Mouse (Mus musculus): Measurements from ENCODE around the gene Aldh16a1. TPM values are rescaled to one million over a fixed set of nuclear protein-coding genes. Genes with fewer than 3 reads are reported as not detected.
A peak's percentile ranks its signal among the peaks of the same experiment; 100 is the strongest.
"Not testable (repeated sequence)": the region's sequence is repeated elsewhere in the genome, so short reads cannot be mapped to it uniquely, and the experiment has no call there.

Aldh16a1 gene
- polyA plus RNA-seq, 1 experiment from 2014 or later: 65.3 TPM

DNA sequence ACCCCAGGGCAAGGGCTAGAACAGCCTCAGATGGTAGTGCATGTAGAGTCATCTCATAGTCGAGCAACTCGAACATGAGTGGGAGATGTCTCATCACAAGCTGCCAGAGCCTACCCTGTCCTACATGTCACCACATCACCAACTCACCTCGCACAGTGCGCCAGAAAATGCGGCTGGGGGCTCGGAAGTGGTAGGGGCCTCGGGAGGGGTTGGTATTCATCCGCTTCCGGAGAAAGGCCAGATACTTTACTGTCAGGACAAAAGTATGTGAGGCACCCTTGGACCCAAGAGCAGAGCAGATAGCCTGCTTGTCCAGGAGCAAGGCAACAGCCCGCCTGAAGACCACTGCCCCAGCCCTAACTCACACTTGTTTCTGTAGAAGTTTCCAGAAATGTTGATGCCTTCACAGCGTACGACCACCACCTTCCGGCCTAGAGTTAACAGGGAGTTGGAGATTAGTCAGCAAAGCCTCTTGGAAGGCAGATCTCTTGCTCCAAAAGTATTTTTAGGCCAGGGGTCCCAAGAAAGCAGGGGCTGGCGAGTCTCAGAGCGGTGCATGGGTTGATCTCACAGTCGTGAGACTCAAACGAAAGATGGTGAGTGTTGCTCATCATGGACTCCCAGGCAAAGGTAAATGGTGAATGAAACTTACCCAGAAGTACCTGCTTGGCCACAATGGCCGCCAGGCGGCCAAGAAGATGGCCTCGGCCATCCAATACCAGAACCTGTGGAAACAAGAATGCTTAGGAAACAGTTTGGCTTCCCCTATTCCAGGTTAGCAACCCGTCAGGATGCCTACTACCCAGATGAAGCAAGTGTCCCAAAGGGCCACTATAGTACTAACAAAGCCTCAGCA lies 27.3 kb downstream of the Aldh16a1 start:
- WGBS: 50% methylated on average over 21 of the region's 21 CpGs

DNA sequence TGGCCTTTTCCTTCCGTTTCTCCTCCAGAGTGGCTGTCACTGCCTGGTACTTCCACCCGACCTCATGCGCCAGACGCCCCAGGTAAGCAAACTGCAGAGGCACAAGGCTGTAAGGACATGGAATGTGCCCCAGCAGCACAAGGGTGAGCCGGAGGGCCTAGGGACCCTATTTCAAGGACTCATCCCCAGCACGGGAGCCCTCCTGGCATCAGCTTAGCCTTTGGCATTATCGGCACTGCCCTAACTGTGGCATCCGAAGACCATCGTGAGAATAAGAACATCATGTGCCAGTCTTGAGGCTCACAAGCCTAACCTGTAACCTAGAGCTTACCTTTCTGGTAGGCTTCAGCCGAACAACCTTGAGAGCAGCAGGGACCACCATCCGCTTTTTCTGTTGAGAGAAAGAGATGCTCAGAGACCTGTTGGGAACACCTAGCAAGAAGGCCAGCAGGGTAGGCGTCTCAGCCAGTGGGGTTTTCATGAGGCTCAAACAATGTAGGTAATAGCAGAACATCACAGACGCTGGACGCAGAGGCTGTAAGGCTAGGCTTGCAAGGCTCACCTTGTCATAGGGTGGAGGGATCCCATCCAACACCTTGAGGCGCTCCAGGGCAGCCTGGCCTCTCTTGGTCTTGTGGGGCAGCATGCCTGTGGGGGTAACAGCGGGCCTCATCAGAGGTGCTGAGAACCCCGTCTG lies 28.1 kb downstream of the Aldh16a1 start:
- Histone ChIP-seq H3K27me3 (replicated peaks; ENCODE audit: low read depth, poor library complexity, severe bottlenecking) (no peaks in the 10 kb centered on the region), H3K9me3 (no peaks in the 10 kb centered on the region), H3K36me3 (replicated peaks) (peaks cover 55% of the 10 kb centered on the region), H3K4me1 (peaks cover 64% of the 10 kb centered on the region), H3K4me3 (peak overlapping the region; percentile 88), H3K27ac (replicated peaks) (peak overlapping the region; percentile 100)
- no peak for DNase-seq (ENCODE audit: low spot score)
- WGBS: 77% methylated on average over 17 of the region's 17 CpGs

More for the DNA sequence above, 27.3 kb downstream of the Aldh16a1 start:
- Histone ChIP-seq H3K4me1 (peaks cover 57% of the 10 kb centered on the region), H3K9me3 (no peaks in the 10 kb centered on the region), H3K4me3 (peak overlapping the region; percentile 88), H3K27ac (replicated peaks) (peak overlapping the region; percentile 100), H3K36me3 (replicated peaks) (peaks cover 47% of the 10 kb centered on the region), H3K27me3 (replicated peaks; ENCODE audit: low read depth, poor library complexity, severe bottlenecking) (0 out of 2 replicates have a peak, but pooled peaks cover 2% of the 10 kb centered on the region)
- peak; percentile 49 for DNase-seq (ENCODE audit: low spot score)

DNA sequence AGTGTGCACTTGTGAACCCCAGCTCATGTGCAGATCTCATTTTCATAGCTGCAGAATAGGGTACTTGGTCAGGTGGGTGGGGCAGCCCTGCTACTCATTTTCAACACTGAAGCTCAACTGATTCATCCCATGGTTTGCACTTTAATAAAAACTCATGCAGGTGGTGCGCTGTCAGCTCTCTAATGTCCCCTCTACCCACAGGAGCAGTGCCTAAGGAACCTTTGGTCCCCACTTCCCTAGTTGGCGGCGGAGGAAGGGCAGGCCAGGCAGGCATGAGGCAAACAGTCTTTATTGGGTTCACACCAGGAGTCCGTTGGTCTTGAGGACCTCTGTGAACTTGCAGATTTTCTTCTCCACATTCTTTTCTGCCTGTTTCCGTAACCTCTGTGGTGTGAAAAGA lies 28.7 kb downstream of the Aldh16a1 start:
- H3K4me1 ChIP-seq: peaks cover 66% of the 10 kb centered on the region
- DNase-seq (ENCODE audit: low spot score): peak; percentile 23
- peak overlapping the region; percentile 88 for H3K4me3 ChIP-seq
- WGBS: 63% methylated on average over 5 of the region's 5 CpGs
- H3K27ac ChIP-seq (replicated peaks): peak overlapping the region; percentile 100
- not testable (repeated sequence) for H3K9me3 ChIP-seq; H3K27me3 ChIP-seq (replicated peaks; ENCODE audit: low read depth, poor library complexity, severe bottlenecking)
- H3K36me3 ChIP-seq (replicated peaks): peaks cover 61% of the 10 kb centered on the region

DNA sequence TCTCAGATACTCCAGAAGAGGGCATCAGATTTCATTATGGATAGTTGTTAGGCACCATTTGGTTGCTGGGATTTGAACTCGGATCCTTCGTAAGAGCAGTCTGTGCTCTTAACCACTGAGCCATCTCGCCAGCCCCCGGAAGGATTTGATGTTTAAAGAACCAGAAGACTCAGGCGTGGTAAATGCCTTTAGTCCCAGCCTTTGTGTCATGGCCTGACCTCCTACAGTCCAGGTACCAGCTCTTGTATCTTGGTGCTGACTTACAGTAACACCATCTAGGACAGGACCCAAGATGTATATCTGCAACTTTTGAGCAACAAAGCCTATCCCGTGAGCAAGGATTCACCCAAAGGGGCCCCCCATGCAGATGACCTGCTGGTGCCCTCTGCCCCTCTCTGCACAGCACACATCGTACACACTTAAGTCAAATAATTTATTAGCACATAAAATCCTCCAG lies 29.2 kb downstream of the Aldh16a1 start:
- Histone ChIP-seq H3K4me1 (peaks cover 65% of the 10 kb centered on the region), H3K27me3 (replicated peaks; ENCODE audit: low read depth, poor library complexity, severe bottlenecking) (no peaks in the 10 kb centered on the region), H3K36me3 (replicated peaks) (peaks cover 66% of the 10 kb centered on the region), H3K9me3 (no peaks in the 10 kb centered on the region), H3K27ac (replicated peaks) (peak overlapping the region; percentile 96; the same call in 1 of the 2 replicates), H3K4me3 (peak overlapping the region; percentile 88)
- 18% methylated on average over 7 of the region's 7 CpGs for WGBS
- peak; percentile 61 for DNase-seq (ENCODE audit: low spot score)

DNA sequence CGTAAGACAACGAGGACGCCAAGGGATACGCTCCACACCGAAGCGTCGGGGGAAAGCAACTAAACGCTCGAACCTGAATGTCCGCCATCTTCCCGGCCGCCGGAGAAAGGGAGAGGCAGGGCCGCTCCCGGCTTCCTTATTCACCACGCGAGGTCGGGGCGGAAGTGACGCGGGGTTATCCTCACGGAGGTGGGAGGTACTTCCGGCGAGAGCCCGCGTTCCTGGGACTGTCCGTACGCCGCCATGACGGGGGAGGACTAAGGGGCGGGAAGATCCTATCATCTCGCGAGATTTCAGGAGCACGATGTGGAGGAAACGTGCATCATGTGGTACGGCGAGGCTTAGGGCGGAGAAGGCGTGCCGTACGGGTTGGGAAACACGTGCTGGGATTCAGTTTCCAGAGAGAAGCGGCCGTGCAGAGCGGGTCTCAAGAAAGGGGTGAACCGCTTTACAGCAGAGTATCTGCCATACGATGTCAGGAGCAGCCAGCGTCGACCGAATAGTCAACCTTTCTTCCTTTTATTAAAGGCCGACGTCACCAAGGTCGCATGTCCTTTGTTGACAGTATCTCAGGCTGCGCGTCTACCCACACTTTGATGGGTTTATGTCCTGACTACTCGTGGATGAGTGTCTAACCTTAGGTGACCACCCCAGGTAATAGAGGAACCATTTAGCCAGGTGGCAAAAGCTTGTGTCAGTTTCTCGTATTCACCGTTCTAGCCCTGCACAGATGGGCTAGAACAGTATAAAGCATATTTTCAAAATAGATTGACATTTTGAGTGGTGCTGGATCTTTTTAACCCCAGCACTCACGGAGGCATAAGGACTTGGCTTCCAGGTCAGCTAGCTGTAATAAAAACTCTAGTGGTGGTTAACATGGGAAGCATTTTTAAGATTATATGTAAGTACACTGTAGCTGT lies 29.9 kb downstream of the Aldh16a1 start, which contains the start of gene Rps11:
Gene Rps11, minus strand, starts transcription at position 216 of the 920 bp plus-strand sequence.
- H3K4me1 ChIP-seq: peaks cover 58% of the 10 kb centered on the region
- H3K36me3 ChIP-seq (replicated peaks): peaks cover 73% of the 10 kb centered on the region
- no peaks in the 10 kb centered on the region for H3K27me3 ChIP-seq (replicated peaks; ENCODE audit: low read depth, poor library complexity, severe bottlenecking)
- peak within 1 kb of the TSS; percentile 96 for H3K27ac ChIP-seq (replicated peaks)
- peak; percentile 99 for DNase-seq (ENCODE audit: low spot score)
- under 1% methylated on average over 59 of the region's 59 CpGs for WGBS
- peak within 1 kb of the TSS; percentile 88 for H3K4me3 ChIP-seq
- H3K9me3 ChIP-seq: no peaks in the 10 kb centered on the region

DNA sequence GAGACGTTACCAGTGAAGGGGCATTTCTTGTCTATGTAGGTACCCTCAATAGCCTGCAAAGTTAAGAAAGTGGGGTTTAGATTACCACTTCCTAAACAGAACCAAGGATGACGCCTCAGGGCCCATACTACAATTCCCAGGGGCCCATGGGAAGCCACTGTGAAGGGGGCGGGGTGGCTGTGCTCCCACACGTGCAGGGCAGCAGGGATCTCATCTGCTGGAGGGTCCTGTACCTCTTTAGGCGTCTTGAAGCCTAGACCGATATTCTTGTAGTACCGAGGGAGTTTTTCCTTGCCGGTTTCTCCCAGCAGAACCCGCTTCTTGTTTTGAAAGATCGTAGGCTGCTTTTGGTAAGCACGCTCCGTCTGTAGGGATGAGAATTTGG lies 31.2 kb downstream of the Aldh16a1 start:
- Histone ChIP-seq H3K4me3 (peak overlapping the region; percentile 88), H3K27ac (replicated peaks) (peak overlapping the region; percentile 96), H3K9me3 (no peaks in the 10 kb centered on the region), H3K4me1 (peaks cover 53% of the 10 kb centered on the region), H3K36me3 (replicated peaks) (peaks cover 86% of the 10 kb centered on the region), H3K27me3 (replicated peaks; ENCODE audit: low read depth, poor library complexity, severe bottlenecking) (no peaks in the 10 kb centered on the region)
- 27% methylated on average over 12 of the region's 12 CpGs for WGBS
- DNase-seq (ENCODE audit: low spot score): peak; percentile 36

DNA sequence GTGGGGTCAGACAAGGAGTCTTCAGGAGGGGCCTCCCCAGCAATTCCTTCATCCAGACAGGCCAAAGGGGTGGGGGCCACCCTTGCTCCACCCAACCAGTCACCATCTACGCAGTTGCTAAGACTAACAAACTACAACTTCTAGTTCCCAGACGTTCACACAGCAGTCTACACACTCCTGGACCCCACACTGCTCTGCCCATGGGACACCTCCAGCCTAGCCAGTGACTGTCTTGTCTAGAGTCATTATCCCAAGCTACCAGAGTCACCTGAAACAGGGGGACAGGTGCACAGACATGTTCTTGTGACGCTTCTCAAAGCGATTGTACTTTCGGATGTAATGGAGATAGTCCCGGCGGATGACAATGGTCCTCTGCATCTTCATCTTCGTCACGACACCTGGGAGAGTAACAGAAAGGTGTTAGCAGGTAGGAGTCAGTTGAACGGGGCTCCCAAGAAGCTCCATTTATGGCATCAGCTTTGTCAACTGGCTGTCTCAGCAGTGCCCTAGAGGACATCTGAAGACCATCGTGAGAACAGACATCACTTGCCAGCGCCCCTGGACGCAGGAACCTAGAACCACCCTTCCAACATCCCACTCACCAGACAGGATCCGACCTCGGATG lies 31.7 kb downstream of the Aldh16a1 start:
- Histone ChIP-seq H3K27ac (replicated peaks) (peak overlapping the region; percentile 96), H3K4me1 (peaks cover 55% of the 10 kb centered on the region), H3K27me3 (replicated peaks; ENCODE audit: low read depth, poor library complexity, severe bottlenecking) (no peaks in the 10 kb centered on the region), H3K4me3 (peak overlapping the region; percentile 88), H3K9me3 (no peaks in the 10 kb centered on the region), H3K36me3 (replicated peaks) (peaks cover 88% of the 10 kb centered on the region)
- WGBS: 87% methylated on average over 15 of the region's 15 CpGs
- no peak for DNase-seq (ENCODE audit: low spot score)

DNA sequence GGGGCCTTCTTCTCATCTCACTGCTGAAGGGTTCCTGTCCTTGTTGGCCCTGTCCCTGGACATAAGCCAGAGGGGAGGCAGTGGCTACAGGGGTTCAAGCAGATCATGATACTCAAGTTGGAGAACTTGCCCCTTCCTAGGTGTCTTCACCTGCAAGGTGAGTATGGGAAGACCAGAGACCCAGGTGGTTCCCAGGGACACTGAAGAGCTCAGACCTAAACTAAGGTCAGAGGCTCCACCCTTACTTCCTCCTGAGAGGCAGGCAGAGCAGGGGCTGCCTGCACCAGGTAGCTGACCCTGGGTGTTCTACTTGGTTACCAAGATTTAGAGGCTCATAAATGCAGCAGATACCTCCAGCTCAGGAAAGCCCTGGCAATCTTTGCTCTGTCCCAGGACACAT lies 32.4 kb downstream of the Aldh16a1 start:
- Histone ChIP-seq H3K36me3 (replicated peaks) (peaks cover 83% of the 10 kb centered on the region), H3K4me1 (peaks cover 51% of the 10 kb centered on the region), H3K4me3 (peak overlapping the region; percentile 33; the same call in 1 of the 2 replicates), H3K27ac (replicated peaks) (no peak overlapping the region), H3K27me3 (replicated peaks; ENCODE audit: low read depth, poor library complexity, severe bottlenecking) (no peaks in the 10 kb centered on the region), H3K9me3 (no peaks in the 10 kb centered on the region)
- no peak for DNase-seq (ENCODE audit: low spot score)

DNA sequence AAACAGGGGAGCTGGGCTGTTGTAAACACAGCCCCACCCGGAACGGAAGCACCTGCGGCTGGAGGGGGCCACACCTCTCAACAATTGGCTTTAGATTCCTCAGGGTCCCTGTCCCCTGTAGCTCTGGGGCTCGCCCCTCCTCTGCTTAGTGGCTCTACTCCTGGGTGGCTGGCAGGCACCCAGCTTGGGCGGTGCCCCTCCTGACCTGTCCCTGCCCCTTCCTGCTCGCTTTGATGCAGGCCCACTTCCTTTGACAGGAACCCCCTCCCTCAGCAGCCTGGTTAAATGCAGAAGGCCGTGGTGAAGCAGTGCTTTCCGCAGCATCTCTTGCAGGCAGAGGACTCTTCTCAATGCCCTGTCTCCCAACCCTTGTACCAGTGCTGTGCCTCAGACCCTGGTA lies 33.0 kb downstream of the Aldh16a1 start:
- H3K27ac ChIP-seq (replicated peaks): no peak overlapping the region
- no peak for DNase-seq (ENCODE audit: low spot score)
- H3K27me3 ChIP-seq (replicated peaks; ENCODE audit: low read depth, poor library complexity, severe bottlenecking): no peaks in the 10 kb centered on the region
- H3K4me3 ChIP-seq: peak overlapping the region; percentile 33; the same call in 1 of the 2 replicates
- peaks cover 46% of the 10 kb centered on the region for H3K4me1 ChIP-seq
- 78% methylated on average over 8 of the region's 8 CpGs for WGBS
- H3K36me3 ChIP-seq (replicated peaks): peaks cover 77% of the 10 kb centered on the region
- H3K9me3 ChIP-seq: no peaks in the 10 kb centered on the region

DNA sequence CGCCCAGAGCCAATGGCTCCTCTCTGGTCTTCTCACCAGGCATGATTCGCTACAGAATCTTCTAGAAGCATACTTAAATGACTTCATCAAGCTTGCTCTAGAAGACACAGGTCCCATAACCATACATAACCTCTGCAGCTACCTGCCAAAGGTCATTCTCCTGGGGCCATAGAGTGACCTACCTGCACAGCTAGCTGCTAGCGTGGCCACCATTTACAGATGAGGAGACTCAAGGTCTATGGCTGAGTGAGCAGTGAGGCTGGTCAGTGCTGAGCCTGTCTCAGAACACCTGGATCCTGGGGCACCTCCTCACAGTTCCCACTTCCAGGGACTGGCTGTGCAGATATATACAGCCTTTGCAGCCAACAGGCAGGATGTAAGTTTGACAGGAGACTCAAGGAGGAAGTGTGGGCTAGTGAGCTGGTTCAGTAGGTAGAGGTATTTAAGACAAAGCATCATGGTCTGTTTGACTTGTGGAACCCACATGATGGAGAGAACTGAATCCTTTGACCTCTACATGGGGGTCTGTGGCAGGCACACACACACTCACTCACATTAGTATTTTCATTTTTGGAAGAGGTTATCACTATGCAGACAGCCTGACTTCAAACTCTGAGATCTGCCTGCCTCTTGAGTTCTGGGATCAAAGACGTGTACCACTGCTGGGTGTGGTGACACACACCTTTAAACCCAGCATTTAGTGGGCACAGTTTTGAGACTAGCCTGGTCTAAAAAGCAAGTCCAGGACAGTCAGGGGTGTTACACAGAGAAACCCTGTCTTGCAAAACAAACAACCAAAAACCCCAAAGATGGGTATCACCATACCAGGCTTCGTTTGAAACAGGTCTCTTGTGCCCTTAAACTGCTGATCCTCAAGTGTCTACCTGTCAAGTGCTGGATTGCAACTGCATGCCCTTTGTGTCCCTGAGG lies 34.3 kb downstream of the Aldh16a1 start:
- H3K27ac ChIP-seq (replicated peaks): no peak overlapping the region
- no peaks in the 10 kb centered on the region for H3K9me3 ChIP-seq
- peaks cover 64% of the 10 kb centered on the region for H3K36me3 ChIP-seq (replicated peaks)
- DNase-seq (ENCODE audit: low spot score): no peak
- 86% methylated on average over 5 of the region's 5 CpGs for WGBS
- H3K4me3 ChIP-seq: 0 out of 2 replicates have a peak overlapping the region, but pooled peaks have one; percentile 33
- peaks cover 32% of the 10 kb centered on the region for H3K4me1 ChIP-seq
- no peaks in the 10 kb centered on the region for H3K27me3 ChIP-seq (replicated peaks; ENCODE audit: low read depth, poor library complexity, severe bottlenecking)

DNA sequence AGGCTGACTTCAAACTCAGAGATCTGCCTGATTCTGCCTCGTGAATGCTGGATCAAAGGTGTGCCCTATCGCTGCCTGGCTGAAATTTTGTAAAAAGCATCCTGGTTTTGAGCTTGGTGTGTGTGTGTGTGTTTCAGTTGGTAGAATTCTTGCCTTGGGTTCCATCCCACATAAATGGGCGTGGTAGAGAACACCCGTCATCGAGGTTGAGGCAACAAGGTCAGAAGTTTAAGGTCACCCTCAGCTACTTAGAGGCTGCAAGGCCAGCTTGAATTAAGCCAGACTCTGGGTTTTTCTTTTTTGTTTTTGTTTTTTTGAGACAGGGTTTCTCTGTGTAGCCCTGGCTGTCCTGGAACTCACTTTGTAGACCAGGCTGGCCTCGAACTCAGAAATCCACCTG lies 36.0 kb downstream of the Aldh16a1 start:
- WGBS: 94% methylated on average over 6 of the region's 6 CpGs
- Histone ChIP-seq H3K27ac (replicated peaks) (no peak overlapping the region), H3K4me3 (no peak overlapping the region), H3K4me1 (peaks cover 25% of the 10 kb centered on the region), H3K9me3 (no peaks in the 10 kb centered on the region), H3K27me3 (replicated peaks; ENCODE audit: low read depth, poor library complexity, severe bottlenecking) (no peaks in the 10 kb centered on the region), H3K36me3 (replicated peaks) (peaks cover 59% of the 10 kb centered on the region)
- no peak for DNase-seq (ENCODE audit: low spot score)
